Mouse (Mus musculus) forebrain, embryonic 13.5 days (tissue): ENCODE results near the gene Slc43a3. TPM values are rescaled to one million over a fixed set of nuclear protein-coding genes. Genes with fewer than 3 reads are reported as not detected.
"Not testable (repeated sequence)": the region's sequence is repeated elsewhere in the genome, so short reads cannot be mapped to it uniquely, and the experiment has no call there.

Experiments used
- ATAC-seq: fragments of 200-750 bp; cut with Nextera tagmentation; 2 replicates; pipeline ENCODE4 v1.8.0; 2017
- H3K27ac ChIP-seq: fragments of 300-500 bp; sonication (generic); 2 replicates; pipeline ENCODE4 v1.5.1; 2015; ENCODE audit warnings: inconsistent platforms, mild to moderate bottlenecking, moderate library complexity
- H3K27me3 ChIP-seq: fragments of 300-500 bp; sonication (generic); 2 replicates; pipeline ENCODE4 v1.6.1; 2015; ENCODE audit warnings: mild to moderate bottlenecking, inconsistent platforms
- H3K36me3 ChIP-seq: fragments of 300-500 bp; sonication (generic); 2 replicates; pipeline ENCODE4 v1.6.1; 2015; ENCODE audit warnings: mild to moderate bottlenecking, inconsistent platforms; ENCODE audit not compliant: poor library complexity, severe bottlenecking
- H3K4me1 ChIP-seq: fragments of 300-500 bp; sonication (generic); 2 replicates; pipeline ENCODE4 v1.6.1; 2015; ENCODE audit warnings: inconsistent platforms
- H3K4me2 ChIP-seq: fragments of 300-500 bp; sonication (generic); 2 replicates; pipeline ENCODE4 v1.6.1; 2015; ENCODE audit warnings: inconsistent platforms, mild to moderate bottlenecking, moderate library complexity
- H3K4me3 ChIP-seq: fragments of 300-500 bp; sonication (generic); 2 replicates; pipeline ENCODE4 v1.5.1; 2015; ENCODE audit warnings: mild to moderate bottlenecking, inconsistent platforms
- H3K9ac ChIP-seq: fragments of 300-500 bp; sonication (generic); 2 replicates; pipeline ENCODE4 v1.6.1; 2015; ENCODE audit warnings: mild to moderate bottlenecking, inconsistent platforms
- H3K9me3 ChIP-seq: fragments of 300-500 bp; sonication (generic); replicated peaks from 2 replicates; pipeline ENCODE4 v1.6.1; 2016; ENCODE audit warnings: inconsistent platforms
- WGBS: fragments of 180-500 bp; shearing (Covaris S2); methylation state at CpG from one replicate; pipeline ENCODE4 v1.1.7; 2015; 5-methylcytosine and 5-hydroxymethylcytosine counted together
- polyA plus RNA-seq: library from polyadenylated mRNA; unstranded; fragments of >200 nt; fragmentation: Nextera tagmentation; extraction: Ambion mirVana; gene quantifications from 2 replicates; pipeline ENCODE4 v1.2.1, GENCODE M21; 2015

The Slc43a3 gene
- 5.9 and 6.6 TPM in 2 replicates for polyA plus RNA-seq

- peak within 1 kb of the TSS; percentile 31 for H3K4me3 ChIP-seq
Measured at GRCm38 (mm10) chr2:84936474-84937429, at the start of gene Slc43a3. Gene Slc43a3 (plus strand): TSS chr2:84936579.

GRCm38 (mm10) chr2:84886821-84887281, 49.5 kb upstream of the Slc43a3 start:
- peak overlapping the region; percentile 54 for H3K27ac ChIP-seq
- peak; percentile 57 for ATAC-seq
- H3K9ac ChIP-seq: peak overlapping the region; percentile 67
- no peaks in the 10 kb centered on the region for H3K9me3 ChIP-seq
- H3K4me1 ChIP-seq: peaks cover 52% of the 10 kb centered on the region
- WGBS: 1% methylated on average over 16 of the region's 39 CpGs
- H3K4me3 ChIP-seq: peak overlapping the region; percentile 73
- peak overlapping the region; percentile 93 for H3K4me2 ChIP-seq
- no peaks in the 10 kb centered on the region for H3K36me3 ChIP-seq
- peaks cover 85% of the 10 kb centered on the region for H3K27me3 ChIP-seq

More at GRCm38 (mm10) chr2:84936474-84937429, at the start of gene Slc43a3:
- H3K27ac ChIP-seq: no peak within 1 kb of the TSS
- ATAC-seq: peak; percentile 86
- H3K4me2 ChIP-seq: peak within 1 kb of the TSS; percentile 57
- no peak within 1 kb of the TSS for H3K9ac ChIP-seq
- H3K36me3 ChIP-seq: no peaks in the 10 kb centered on the region
- peaks cover 6% of the 10 kb centered on the region for H3K4me1 ChIP-seq
- WGBS: 25% methylated on average over 38 of the region's 38 CpGs
- H3K27me3 ChIP-seq: no peaks in the 10 kb centered on the region
- H3K9me3 ChIP-seq: no peaks in the 10 kb centered on the region

- Histone ChIP-seq H3K27ac (peak overlapping the region; percentile 82), H3K27me3 (peaks cover 80% of the 10 kb centered on the region), H3K4me3 (peak overlapping the region; percentile 73), H3K36me3 (no peaks in the 10 kb centered on the region), H3K9me3 (no peaks in the 10 kb centered on the region), H3K4me1 (peaks cover 48% of the 10 kb centered on the region), H3K9ac (peak overlapping the region; percentile 67), H3K4me2 (peak overlapping the region; percentile 93)
- WGBS: under 1% methylated on average over 58 of the region's 58 CpGs
- peak; percentile 16 for ATAC-seq
Measured at GRCm38 (mm10) chr2:84887411-84888271, 48.7 kb upstream of the Slc43a3 start.

GRCm38 (mm10) chr2:84888657-84889315, 47.6 kb upstream of the Slc43a3 start:
- ATAC-seq: peak; percentile 61
- H3K36me3 ChIP-seq: no peaks in the 10 kb centered on the region
- H3K27ac ChIP-seq: peak overlapping the region; percentile 82
- WGBS: 1% methylated on average over 28 of the region's 28 CpGs
- H3K4me1 ChIP-seq: peaks cover 37% of the 10 kb centered on the region
- H3K27me3 ChIP-seq: peaks cover 68% of the 10 kb centered on the region
- H3K4me3 ChIP-seq: peak overlapping the region; percentile 73
- peak overlapping the region; percentile 46 for H3K9ac ChIP-seq
- H3K4me2 ChIP-seq: peak overlapping the region; percentile 93
- H3K9me3 ChIP-seq: no peaks in the 10 kb centered on the region

GRCm38 (mm10) chr2:84889316-84890044, 46.9 kb upstream of the Slc43a3 start:
- Histone ChIP-seq H3K36me3 (no peaks in the 10 kb centered on the region), H3K9me3 (no peaks in the 10 kb centered on the region), H3K27ac (peak overlapping the region; percentile 82), H3K9ac (peak overlapping the region; percentile 46), H3K4me1 (peaks cover 31% of the 10 kb centered on the region), H3K4me3 (peak overlapping the region; percentile 73), H3K4me2 (peak overlapping the region; percentile 93), H3K27me3 (peaks cover 61% of the 10 kb centered on the region)
- 14% methylated on average over 14 of the region's 14 CpGs for WGBS
- peak; percentile 20; the same call in 1 of the 2 replicates for ATAC-seq

GRCm38 (mm10) chr2:84890045-84890340, 46.4 kb upstream of the Slc43a3 start:
- under 1% methylated on average over 5 of the region's 5 CpGs for WGBS
- no peak overlapping the region; the same call in 1 of the 2 replicates for H3K4me2 ChIP-seq
- H3K9ac ChIP-seq: no peak overlapping the region
- no peak overlapping the region for H3K27ac ChIP-seq
- H3K4me3 ChIP-seq: no peak overlapping the region
- peaks cover 31% of the 10 kb centered on the region for H3K4me1 ChIP-seq
- ATAC-seq: no peak
- H3K27me3 ChIP-seq: peaks cover 56% of the 10 kb centered on the region
- no peaks in the 10 kb centered on the region for H3K9me3 ChIP-seq
- no peaks in the 10 kb centered on the region for H3K36me3 ChIP-seq

GRCm38 (mm10) chr2:84893359-84893758, 43.0 kb upstream of the Slc43a3 start:
- no peak overlapping the region for H3K27ac ChIP-seq
- H3K9me3 ChIP-seq: no peaks in the 10 kb centered on the region

GRCm38 (mm10) chr2:84895495-84896198, 40.7 kb upstream of the Slc43a3 start:
- Histone ChIP-seq H3K27me3 (peaks cover 9% of the 10 kb centered on the region), H3K4me1 (no peaks in the 10 kb centered on the region), H3K27ac (no peak overlapping the region), H3K36me3 (no peaks in the 10 kb centered on the region), H3K4me2 (no peak overlapping the region), H3K9me3 (no peaks in the 10 kb centered on the region), H3K4me3 (no peak overlapping the region), H3K9ac (no peak overlapping the region)
- 73% methylated on average over 4 of the region's 4 CpGs for WGBS
- ATAC-seq: no peak

More at GRCm38 (mm10) chr2:84893359-84893758, 43.0 kb upstream of the Slc43a3 start:
- Histone ChIP-seq H3K36me3 (no peaks in the 10 kb centered on the region), H3K4me1 (peaks cover 11% of the 10 kb centered on the region), H3K9ac (no peak overlapping the region), H3K4me2 (no peak overlapping the region), H3K4me3 (no peak overlapping the region), H3K27me3 (peaks cover 24% of the 10 kb centered on the region)
- no peak for ATAC-seq
- WGBS: 48% methylated on average over 6 of the region's 6 CpGs

- ATAC-seq, H3K9ac ChIP-seq, H3K27ac ChIP-seq, H3K9me3 ChIP-seq, H3K4me1 ChIP-seq, H3K4me2 ChIP-seq, H3K27me3 ChIP-seq, H3K4me3 ChIP-seq, H3K36me3 ChIP-seq: not testable (repeated sequence)
- WGBS: 92% methylated on average over 6 of the region's 6 CpGs
Measured at GRCm38 (mm10) chr2:84896686-84897085, 39.7 kb upstream of the Slc43a3 start.

- H3K27me3 ChIP-seq: no peaks in the 10 kb centered on the region
- H3K4me1 ChIP-seq: no peaks in the 10 kb centered on the region
- H3K4me3 ChIP-seq: no peak overlapping the region
- 76% methylated on average over 3 of the region's 3 CpGs for WGBS
- H3K9me3 ChIP-seq: no peaks in the 10 kb centered on the region
- H3K36me3 ChIP-seq: no peaks in the 10 kb centered on the region
- no peak overlapping the region for H3K27ac ChIP-seq
- no peak overlapping the region for H3K9ac ChIP-seq
- ATAC-seq: no peak
- no peak overlapping the region for H3K4me2 ChIP-seq
Measured at GRCm38 (mm10) chr2:84912722-84913121, 23.7 kb upstream of the Slc43a3 start.
